Mouse (Mus musculus) heart, adult 2 months (tissue): ENCODE measurements around the gene Fam43a. TPM values are rescaled to one million over a fixed set of nuclear protein-coding genes. Genes with fewer than 3 reads are reported as not detected.

Experiments used
- DNase-seq, 2 experiments: peaks; one replicate each; pipeline ENCODE4 v3.0.0; 2021
- H3K27ac ChIP-seq: fragments of 200-600 bp; 2 replicates; pipeline ENCODE4 v1.8.1; 2022
- H3K27me3 ChIP-seq: fragments of 200-500 bp; 2 replicates; pipeline ENCODE4 v1.6.1; 2012; ENCODE audit warnings: mild to moderate bottlenecking, low read length, inconsistent platforms, mixed read lengths; ENCODE audit not compliant: control insufficient read depth, insufficient read depth
- H3K36me3 ChIP-seq: fragments of 200-500 bp; 2 replicates; pipeline ENCODE4 v1.6.1; 2012; ENCODE audit warnings: low read length, inconsistent platforms; ENCODE audit not compliant: control insufficient read depth, insufficient read depth
- H3K4me1 ChIP-seq: fragments of 200-500 bp; 2 replicates; pipeline ENCODE4 v1.6.1; 2011; ENCODE audit warnings: low read length; ENCODE audit not compliant: control insufficient read depth, insufficient read depth
- H3K4me3 ChIP-seq: fragments of 200-600 bp; 2 replicates; pipeline ENCODE4 v1.8.1; 2022
- H3K79me2 ChIP-seq: fragments of 200-500 bp; replicated peaks from 2 replicates; pipeline ENCODE4 v1.6.1; 2012; ENCODE audit warnings: mild to moderate bottlenecking, inconsistent platforms, low read length, moderate library complexity, mixed read lengths; ENCODE audit not compliant: control insufficient read depth, insufficient read depth
- H3K9ac ChIP-seq: fragments of 200-500 bp; 2 replicates; pipeline ENCODE4 v1.6.1; 2012; ENCODE audit warnings: low read depth, mild to moderate bottlenecking, control low read depth, inconsistent platforms, low read length, mixed read lengths
- CTCF ChIP-seq: fragments of 200-600 bp; IDR thresholded peaks from 2 replicates; pipeline ENCODE4 v1.8.1; 2022; ENCODE audit warnings: antibody characterized with exemption, mild to moderate bottlenecking, moderate library complexity
- EP300 ChIP-seq: fragments of 200-500 bp; IDR thresholded peaks from 2 replicates; pipeline ENCODE4 v1.6.1; 2011; ENCODE audit warnings: low read depth, low read length, control low read depth; ENCODE audit not compliant: insufficient read depth
- POLR2A ChIP-seq: fragments of 200-500 bp; IDR thresholded peaks from 2 replicates; pipeline ENCODE4 v1.6.1; 2011; ENCODE audit warnings: mild to moderate bottlenecking, low read depth, low read length, control low read depth; ENCODE audit not compliant: insufficient read depth
- WGBS: fragments of 180-500 bp; shearing (Covaris S2); methylation state at CpG from one replicate; pipeline ENCODE4 v1.1.7; 2018; 5-methylcytosine and 5-hydroxymethylcytosine counted together
- intact Hi-C: fragments of 180-260 bp; cut with DNase I; formaldehyde crosslinking; loops from one replicate; pipeline ENCODE4 v1.15.1; 2025
- long read RNA-seq: library from polyadenylated mRNA; stranded (forward); transcript quantifications from one replicate; pipeline ENCODE4 v2.0.0, GENCODE M21; 2021
- polyA plus RNA-seq: library from polyadenylated mRNA; depleted of rRNA; stranded (reverse); fragments of >200 nt; gene quantifications from 2 replicates; pipeline ENCODE4 v1.2.3, GENCODE M21; 2012; rRNA removed
- total RNA-seq, 2 experiments: library from RNA; stranded (reverse); gene quantifications; 2 replicates each; pipeline ENCODE4 v1.2.3; 2021

The Fam43a gene
- 10 to 100 TPM; 20.7 to 22.6 TPM for total RNA-seq
- polyA plus RNA-seq: 23.9 and 27.1 TPM in 2 replicates
- long read RNA-seq, transcript Fam43a-201 (1 exons, 3,075 nt): major isoform, 12 of 12 reads
- long read RNA-seq, partial matches to known transcripts: 0 of 12 reads
- long read RNA-seq, other reads (novel, unspliced or antisense): 0 of 12 reads

- Histone ChIP-seq H3K4me1 (peaks cover 7% of the 10 kb centered on the region), H3K27ac (peak within 1 kb of the TSS; percentile 97), H3K9ac (peak within 1 kb of the TSS; percentile 98), H3K79me2 (peaks cover 3% of the 10 kb centered on the region), H3K27me3 (no peaks in the 10 kb centered on the region), H3K36me3 (peaks cover 4% of the 10 kb centered on the region), H3K4me3 (peak within 1 kb of the TSS; percentile 76)
- intact Hi-C loops: loop anchor here (1.0 to 2.0 kb wide), 4 partner anchors 93 to 341 kb away; no protein-coding TSS in a partner anchor
- under 1% methylated on average over 63 of the region's 63 CpGs for WGBS
- DNase-seq: peak; percentile 96
- TF ChIP-seq EP300 (peak; percentile 92; the same call in 1 of the 2 replicates), CTCF (peak; percentile 66), POLR2A (peak; percentile 100)
Measured at GRCm38 (mm10) chr16:30599491-30600268, at the start of gene Fam43a. Gene Fam43a, plus strand, starts transcription at chr16:30599723.

DNA sequence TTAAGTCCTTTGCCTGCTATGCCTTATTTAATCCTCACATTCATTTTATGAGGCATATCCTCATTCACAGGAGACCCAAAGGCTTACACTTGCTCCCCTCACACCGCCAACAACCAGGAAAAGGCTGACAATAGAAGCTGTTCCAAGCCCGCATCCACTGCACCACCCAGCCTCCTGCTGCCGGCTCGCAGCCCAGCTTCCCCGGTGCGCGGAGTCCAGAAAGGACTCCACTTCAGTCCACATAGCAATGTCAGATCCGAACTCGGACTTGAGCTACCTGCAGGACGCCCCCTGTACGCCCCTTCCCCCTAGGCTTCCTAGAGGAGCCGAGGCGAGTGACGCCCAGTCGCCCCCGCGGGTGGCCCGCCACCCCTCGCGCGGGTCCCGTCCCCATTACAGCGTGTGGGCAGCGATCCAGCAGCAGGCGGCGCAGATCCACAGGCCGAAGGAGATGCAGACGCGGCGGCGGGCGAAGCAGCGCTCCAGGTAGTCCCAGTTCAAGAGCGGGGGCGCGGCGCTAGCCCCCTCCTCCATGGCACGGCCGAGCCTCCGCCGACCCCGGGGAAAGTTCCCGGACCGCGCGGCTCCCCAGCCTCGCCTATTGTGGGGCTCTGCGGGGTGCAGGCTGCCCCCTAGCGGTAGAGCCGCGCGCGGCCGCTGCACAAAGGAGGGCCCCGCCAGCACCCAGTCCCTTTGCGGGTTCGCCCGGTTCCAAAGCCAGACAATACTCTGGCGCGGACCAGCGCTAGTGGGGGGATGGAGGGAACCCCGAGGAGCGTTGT, 49.4 kb upstream of the Fam43a start:
- intact Hi-C loops: loop anchor here (10.0 kb wide), 1 partner anchor 725 kb away; the partner anchor contains the start of gene Ppp1r2

DNA sequence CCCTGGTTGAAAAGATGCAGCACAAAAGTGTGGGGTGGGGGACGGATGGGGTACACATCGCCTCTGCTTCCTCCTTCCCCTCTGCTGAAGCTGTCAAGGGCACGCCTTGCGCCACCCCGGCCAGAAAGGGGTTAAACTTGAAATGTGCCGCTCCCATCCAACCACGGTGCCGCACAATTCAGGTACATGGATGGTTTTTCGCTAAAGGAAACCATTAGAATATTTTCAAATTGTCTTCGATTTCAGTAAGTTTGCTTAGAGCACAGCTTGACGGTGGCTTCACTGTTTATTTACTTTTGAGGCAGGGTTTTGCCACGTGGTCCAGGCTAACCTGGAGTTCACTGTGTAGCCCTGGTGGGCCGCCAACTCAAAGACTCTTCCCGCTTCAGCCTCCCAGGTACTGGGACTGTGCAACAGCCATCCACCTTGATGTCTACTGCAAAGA, 48.8 kb upstream of the Fam43a start, which contains the start of gene Tmem44:
Gene Tmem44 (minus strand): TSS at position 95 of the 445 bp plus-strand sequence.
- Histone ChIP-seq H3K4me1 (peaks cover 12% of the 10 kb centered on the region), H3K4me3 (peak within 1 kb of the TSS; percentile 88), H3K27me3 (no peaks in the 10 kb centered on the region), H3K27ac (peak within 1 kb of the TSS; percentile 90), H3K79me2 (no peaks in the 10 kb centered on the region), H3K36me3 (no peaks in the 10 kb centered on the region), H3K9ac (peak within 1 kb of the TSS; percentile 96)
- TF ChIP-seq CTCF (no peak), EP300 (no peak), POLR2A (no peak)
- DNase-seq: no peak
- intact Hi-C loops: loop anchor here (10.0 kb wide), 1 partner anchor 724 kb away; the partner anchor contains the start of gene Ppp1r2
- 13% methylated on average over 14 of the region's 14 CpGs for WGBS

More for the DNA sequence above, 49.4 kb upstream of the Fam43a start:
- Histone ChIP-seq H3K27me3 (no peaks in the 10 kb centered on the region), H3K79me2 (no peaks in the 10 kb centered on the region), H3K36me3 (no peaks in the 10 kb centered on the region), H3K9ac (peak overlapping the region; percentile 96), H3K4me1 (peaks cover 12% of the 10 kb centered on the region), H3K27ac (peak overlapping the region; percentile 90), H3K4me3 (peak overlapping the region; percentile 88)
- WGBS: 1% methylated on average over 63 of the region's 63 CpGs
- peak; percentile 88 to 90 for DNase-seq
- TF ChIP-seq EP300: no peak
- peak; percentile 93 for TF ChIP-seq CTCF

DNA sequence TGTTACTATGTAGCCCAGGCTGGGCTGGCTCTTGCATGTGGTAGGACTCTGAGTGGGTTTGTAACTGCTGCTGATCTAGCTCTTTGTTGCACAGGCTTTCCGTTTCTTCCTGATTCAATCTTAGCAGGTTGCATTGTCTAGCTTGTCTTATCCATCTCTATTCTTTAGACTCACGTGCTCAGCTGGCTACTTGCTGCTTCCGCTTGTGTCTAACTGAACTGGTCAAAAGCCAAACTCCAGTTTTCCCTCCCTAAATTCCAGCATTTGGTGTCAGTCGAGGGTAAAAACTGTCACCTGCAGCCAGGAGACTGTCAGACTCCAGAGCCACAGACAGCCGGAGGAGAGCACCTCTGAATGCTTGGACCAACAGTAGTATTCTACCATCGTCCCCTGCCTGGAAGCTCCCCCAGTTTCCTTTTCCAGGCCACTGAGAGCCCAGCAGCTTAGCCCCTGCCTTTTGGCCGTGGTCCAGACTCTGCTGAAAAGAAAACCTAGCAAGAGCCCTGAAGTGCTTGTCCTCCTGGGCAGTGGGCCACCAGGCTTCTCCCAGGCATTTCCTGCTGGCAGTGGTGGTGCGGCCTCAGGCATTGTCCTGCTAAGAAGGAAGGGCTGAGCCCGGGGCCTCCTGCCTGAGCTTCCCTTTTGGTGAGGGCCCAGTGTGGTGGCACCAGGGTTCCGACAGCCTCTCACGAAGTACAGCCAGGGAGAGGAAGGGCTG, 46.7 kb upstream of the Fam43a start:
- 14% methylated on average over 11 of the region's 11 CpGs for WGBS
- TF ChIP-seq POLR2A: no peak
- 0 out of 2 replicates have a peak, but pooled peaks have one; percentile 0 for TF ChIP-seq EP300
- no peak for TF ChIP-seq CTCF
- H3K4me1 ChIP-seq: peaks cover 12% of the 10 kb centered on the region
- 0 out of 2 replicates have a peak overlapping the region, but pooled peaks have one; percentile 6 for H3K4me3 ChIP-seq
- DNase-seq: peak; percentile 83 to 89
- no peaks in the 10 kb centered on the region for H3K79me2 ChIP-seq
- H3K27me3 ChIP-seq: no peaks in the 10 kb centered on the region
- H3K36me3 ChIP-seq: no peaks in the 10 kb centered on the region
- intact Hi-C loops: loop anchor here (10.0 kb wide), 1 partner anchor 722 kb away; the partner anchor contains the start of gene Ppp1r2
- H3K9ac ChIP-seq: no peak overlapping the region
- H3K27ac ChIP-seq: peak overlapping the region; percentile 77

- Histone ChIP-seq H3K4me3 (no peak overlapping the region), H3K36me3 (no peaks in the 10 kb centered on the region), H3K27ac (no peak overlapping the region; the same call in 1 of the 2 replicates), H3K27me3 (no peaks in the 10 kb centered on the region), H3K79me2 (no peaks in the 10 kb centered on the region), H3K4me1 (peaks cover 10% of the 10 kb centered on the region), H3K9ac (no peak overlapping the region)
- intact Hi-C loops: loop anchor here (10.0 kb wide), 1 partner anchor 721 kb away; the partner anchor contains the start of gene Ppp1r2
- TF ChIP-seq EP300 (no peak), CTCF (no peak), POLR2A (no peak)
- WGBS: 99% methylated on average over 8 of the region's 8 CpGs
- no peak for DNase-seq
Measured at GRCm38 (mm10) chr16:30554109-30554508, 45.4 kb upstream of the Fam43a start.
